Mouse (Mus musculus) heart, embryonic 13.5 days (tissue): Measurements from ENCODE around the gene Fam171b. TPM values are rescaled to one million over a fixed set of nuclear protein-coding genes. Genes with fewer than 3 reads are reported as not detected.

Experiments
- ATAC-seq: fragments of 200-750 bp; cut with Nextera tagmentation; 2 replicates; pipeline ENCODE4 v1.8.0; 2017; ENCODE audit warnings: moderate TSS enrichment; ENCODE audit not compliant: insufficient number of reproducible peaks, low FRiP score, low TSS enrichment; ENCODE audit errors: extremely low read depth
- H3K27ac ChIP-seq: fragments of 300-500 bp; sonication (generic); replicated peaks from 2 replicates; pipeline ENCODE4 v1.5.1; 2015; ENCODE audit warnings: moderate library complexity, mild to moderate bottlenecking, inconsistent platforms
- H3K27me3 ChIP-seq: fragments of 300-500 bp; sonication (generic); replicated peaks from 2 replicates; pipeline ENCODE4 v1.6.1; 2015; ENCODE audit warnings: mild to moderate bottlenecking, inconsistent platforms
- H3K36me3 ChIP-seq: fragments of 300-500 bp; sonication (generic); 2 replicates; pipeline ENCODE4 v1.6.1; 2015; ENCODE audit warnings: mild to moderate bottlenecking, inconsistent platforms
- H3K4me1 ChIP-seq: fragments of 300-500 bp; sonication (generic); 2 replicates; pipeline ENCODE4 v1.6.1; 2015; ENCODE audit warnings: inconsistent platforms
- H3K4me2 ChIP-seq: fragments of 300-500 bp; sonication (generic); 2 replicates; pipeline ENCODE4 v1.6.1; 2015; ENCODE audit warnings: inconsistent platforms, mild to moderate bottlenecking, moderate library complexity
- H3K4me3 ChIP-seq: fragments of 300-500 bp; sonication (generic); 2 replicates; pipeline ENCODE4 v1.5.1; 2015; ENCODE audit warnings: moderate library complexity, mild to moderate bottlenecking, inconsistent platforms
- H3K9ac ChIP-seq: fragments of 300-500 bp; sonication (generic); 2 replicates; pipeline ENCODE4 v1.6.1; 2015; ENCODE audit warnings: inconsistent platforms, mild to moderate bottlenecking, moderate library complexity
- H3K9me3 ChIP-seq: fragments of 300-500 bp; sonication (generic); 2 replicates; pipeline ENCODE4 v1.6.1; 2016; ENCODE audit warnings: inconsistent platforms
- WGBS: fragments of 180-500 bp; shearing (Covaris S2); methylation state at CpG from one replicate; pipeline ENCODE4 v1.1.7; 2015; ENCODE audit warnings: mixed read lengths; 5-methylcytosine and 5-hydroxymethylcytosine counted together
- polyA plus RNA-seq: library from polyadenylated mRNA; unstranded; fragments of >200 nt; fragmentation: Nextera tagmentation; extraction: Ambion mirVana; gene quantifications from 2 replicates; pipeline ENCODE4 v1.2.1, GENCODE M21; 2015

Fam171b gene
- polyA plus RNA-seq, 1 experiment from 2014 or later, result 2.7 TPM

DNA sequence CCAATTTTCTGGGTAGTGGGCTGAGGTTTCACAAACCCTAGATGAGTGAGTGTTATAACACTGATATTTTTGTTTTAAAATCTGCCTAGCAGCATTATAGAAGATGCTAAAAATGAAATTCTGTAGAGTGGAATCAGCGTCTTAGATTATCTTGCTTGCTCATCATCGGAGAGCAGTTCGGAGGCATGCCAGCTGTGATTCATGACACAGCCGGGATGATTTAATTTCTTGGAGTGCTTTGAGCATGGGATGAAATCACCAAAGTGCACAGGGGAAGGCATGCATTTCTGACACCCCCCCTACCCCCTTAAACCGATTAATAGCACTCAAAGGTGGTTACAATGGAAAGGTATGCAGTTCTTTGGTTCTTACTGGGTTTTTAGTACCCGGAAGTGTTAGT is 1.6 kb downstream of the Fam171b start:
- Histone ChIP-seq H3K36me3 (no peaks in the 10 kb centered on the region), H3K4me2 (peak overlapping the region; percentile 90; the same call in 1 of the 2 replicates), H3K9me3 (no peaks in the 10 kb centered on the region), H3K27ac (no peak overlapping the region), H3K4me1 (0 out of 2 replicates have a peak, but pooled peaks cover 3% of the 10 kb centered on the region), H3K4me3 (peak overlapping the region; percentile 0; the same call in 1 of the 2 replicates), H3K9ac (no peak overlapping the region), H3K27me3 (peaks cover 48% of the 10 kb centered on the region)
- ATAC-seq, result no peak
- 60% methylated on average over 6 of the region's 6 CpGs for WGBS

DNA sequence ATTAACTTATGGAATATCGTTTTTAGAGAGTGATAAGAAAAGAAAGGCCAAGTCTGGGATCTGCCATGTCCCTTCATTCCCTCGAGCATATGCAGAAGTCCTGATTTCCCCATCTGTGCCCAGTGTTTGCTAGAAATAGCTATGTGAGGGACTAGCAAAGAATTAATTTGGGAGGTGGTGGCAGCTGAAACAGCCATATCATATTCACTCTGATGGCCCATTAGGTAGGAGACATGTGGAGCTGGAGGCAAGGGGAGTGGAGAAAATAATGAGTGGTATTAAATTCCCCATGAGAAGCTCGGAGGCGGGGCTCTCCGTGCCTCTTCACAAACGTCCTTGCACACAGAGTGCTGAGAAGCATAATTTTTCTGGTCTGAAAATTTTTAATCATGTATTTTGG is 3.7 kb downstream of the Fam171b start:
- ATAC-seq, result no peak
- no peaks in the 10 kb centered on the region for H3K9me3 ChIP-seq

DNA sequence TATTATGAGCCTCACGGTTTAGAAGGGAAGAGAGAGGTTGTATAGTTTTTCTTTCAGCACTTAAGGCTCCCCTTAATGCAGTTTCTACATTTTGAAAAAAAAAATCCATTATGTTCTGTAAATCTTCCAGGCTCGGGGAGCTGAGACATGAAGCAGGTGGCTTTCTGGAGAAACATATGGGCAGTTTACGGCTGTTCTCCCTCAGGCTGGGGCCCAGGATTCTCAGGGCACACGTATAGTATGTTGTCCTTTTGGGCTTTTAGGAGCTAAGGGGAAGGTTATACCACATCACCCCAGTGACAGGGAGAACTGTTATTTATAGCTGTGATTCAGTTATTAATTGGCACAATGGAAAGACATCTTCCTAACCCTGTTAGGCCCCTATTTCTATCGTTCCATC is 12.7 kb downstream of the Fam171b start:
- no peak for ATAC-seq
- no peak overlapping the region for H3K4me3 ChIP-seq
- 66% methylated on average over 5 of the region's 5 CpGs for WGBS

More for the DNA sequence above, 3.7 kb downstream of the Fam171b start:
- 0 out of 2 replicates have a peak, but pooled peaks cover 3% of the 10 kb centered on the region for H3K4me1 ChIP-seq
- 69% methylated on average over 6 of the region's 6 CpGs for WGBS
- peaks cover 35% of the 10 kb centered on the region for H3K27me3 ChIP-seq
- H3K9ac ChIP-seq, result no peak overlapping the region
- no peaks in the 10 kb centered on the region for H3K36me3 ChIP-seq
- no peak overlapping the region for H3K4me3 ChIP-seq
- no peak overlapping the region for H3K4me2 ChIP-seq
- H3K27ac ChIP-seq, result no peak overlapping the region

DNA sequence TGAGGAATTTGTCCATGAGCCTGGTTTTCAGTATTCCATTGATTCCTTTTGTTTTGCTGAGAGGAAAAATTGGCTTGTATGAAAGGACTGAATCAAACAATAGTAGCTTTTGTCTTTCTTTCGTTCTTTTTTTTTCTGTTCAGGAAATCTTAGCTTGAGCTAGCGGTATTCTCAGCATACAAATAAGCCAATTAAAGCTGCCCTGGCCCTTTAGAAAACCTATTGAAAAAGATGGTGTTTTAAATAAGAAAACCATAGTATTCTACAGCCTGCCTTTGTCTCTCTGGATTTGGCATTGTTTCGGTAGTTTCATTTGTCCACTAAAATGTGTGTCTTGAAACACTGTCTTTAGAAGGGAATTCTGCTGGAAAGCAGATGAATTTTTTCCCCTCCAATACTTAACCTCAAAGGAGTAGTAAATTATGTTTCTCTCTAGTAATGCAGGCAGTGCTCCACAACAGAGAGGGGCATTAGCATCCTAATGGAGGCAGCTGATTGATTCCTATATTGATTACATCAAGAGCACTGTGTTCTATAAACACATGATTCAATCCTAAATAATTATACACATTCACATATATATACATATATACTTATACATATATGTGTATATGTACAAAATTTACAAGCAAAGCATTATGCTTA is 16.6 kb downstream of the Fam171b start:
- Histone ChIP-seq H3K9me3 (no peaks in the 10 kb centered on the region), H3K27ac (no peak overlapping the region), H3K9ac (no peak overlapping the region), H3K4me2 (no peak overlapping the region), H3K27me3 (no peaks in the 10 kb centered on the region), H3K4me1 (no peaks in the 10 kb centered on the region), H3K36me3 (no peaks in the 10 kb centered on the region), H3K4me3 (no peak overlapping the region)
- no peak for ATAC-seq
- 72% methylated on average over 3 of the region's 3 CpGs for WGBS

More for the DNA sequence above, 12.7 kb downstream of the Fam171b start:
- Histone ChIP-seq H3K27ac (no peak overlapping the region), H3K4me1 (no peaks in the 10 kb centered on the region), H3K27me3 (no peaks in the 10 kb centered on the region), H3K4me2 (no peak overlapping the region), H3K9me3 (no peaks in the 10 kb centered on the region), H3K36me3 (no peaks in the 10 kb centered on the region), H3K9ac (no peak overlapping the region)

DNA sequence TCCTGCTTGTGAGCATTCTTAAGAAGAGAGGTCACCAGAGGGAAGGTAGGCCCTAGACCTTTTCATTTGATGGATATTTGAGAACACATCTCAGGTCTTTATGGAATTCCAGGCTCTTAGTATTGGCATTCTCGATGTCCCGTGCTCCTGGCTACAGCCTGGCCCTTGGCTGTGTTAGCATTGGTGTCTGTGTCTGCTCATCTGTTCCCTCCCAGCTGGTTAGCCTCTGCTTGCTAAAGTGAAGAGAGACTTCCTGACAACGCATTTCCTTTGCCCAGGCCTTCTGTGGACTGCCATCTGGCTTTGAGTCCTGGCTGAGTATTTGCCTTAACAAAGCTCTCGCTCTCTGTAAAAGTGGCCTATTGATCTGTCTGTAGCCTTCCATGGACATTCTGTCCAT is 20.5 kb downstream of the Fam171b start:
- no peak for ATAC-seq
- Histone ChIP-seq H3K9ac (no peak overlapping the region), H3K4me1 (no peaks in the 10 kb centered on the region), H3K27me3 (no peaks in the 10 kb centered on the region), H3K27ac (no peak overlapping the region), H3K9me3 (no peaks in the 10 kb centered on the region), H3K4me3 (no peak overlapping the region), H3K36me3 (no peaks in the 10 kb centered on the region), H3K4me2 (no peak overlapping the region)
- 72% methylated on average over 4 of the region's 4 CpGs for WGBS

DNA sequence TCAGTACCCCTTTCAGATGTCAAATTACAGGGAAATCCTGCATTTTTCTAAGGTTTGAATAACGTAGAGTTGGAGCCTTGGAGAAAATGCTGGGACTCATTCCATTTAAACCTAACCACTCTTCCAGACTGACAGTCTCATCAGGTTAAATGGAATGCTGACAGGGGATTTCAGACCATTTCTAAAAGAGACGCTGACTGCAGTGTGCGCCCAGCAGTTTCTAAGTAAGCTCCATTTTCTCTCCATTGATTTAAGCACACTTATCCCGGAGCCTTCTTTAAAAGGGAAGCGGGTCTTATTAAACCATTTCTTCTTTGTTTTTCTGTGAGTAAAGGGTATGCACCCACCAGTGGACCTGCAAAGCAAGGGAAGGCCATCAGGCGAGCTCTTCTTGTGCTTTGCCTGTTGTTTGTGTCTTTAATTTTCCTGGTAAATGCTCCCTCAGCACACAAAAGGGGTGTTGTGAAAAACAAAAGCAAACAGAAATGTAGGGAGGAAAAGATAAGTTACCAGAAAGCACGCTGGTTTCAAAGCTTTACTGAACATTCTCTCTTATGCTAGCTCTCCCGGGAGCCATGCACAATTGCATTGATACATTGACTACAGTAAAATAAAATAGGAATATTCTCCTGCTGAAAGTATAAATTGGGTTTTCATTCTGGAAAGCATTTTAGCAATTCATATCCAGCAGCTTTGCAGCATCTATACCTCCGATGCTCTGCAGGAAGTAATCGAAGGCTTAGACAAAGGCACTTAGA is 23.1 kb downstream of the Fam171b start:
- Histone ChIP-seq H3K36me3 (no peaks in the 10 kb centered on the region), H3K27me3 (no peaks in the 10 kb centered on the region), H3K27ac (no peak overlapping the region), H3K9ac (no peak overlapping the region), H3K4me2 (no peak overlapping the region), H3K4me1 (no peaks in the 10 kb centered on the region), H3K4me3 (no peak overlapping the region), H3K9me3 (no peaks in the 10 kb centered on the region)
- no peak for ATAC-seq
- WGBS, result 77% methylated on average over 10 of the region's 10 CpGs

DNA sequence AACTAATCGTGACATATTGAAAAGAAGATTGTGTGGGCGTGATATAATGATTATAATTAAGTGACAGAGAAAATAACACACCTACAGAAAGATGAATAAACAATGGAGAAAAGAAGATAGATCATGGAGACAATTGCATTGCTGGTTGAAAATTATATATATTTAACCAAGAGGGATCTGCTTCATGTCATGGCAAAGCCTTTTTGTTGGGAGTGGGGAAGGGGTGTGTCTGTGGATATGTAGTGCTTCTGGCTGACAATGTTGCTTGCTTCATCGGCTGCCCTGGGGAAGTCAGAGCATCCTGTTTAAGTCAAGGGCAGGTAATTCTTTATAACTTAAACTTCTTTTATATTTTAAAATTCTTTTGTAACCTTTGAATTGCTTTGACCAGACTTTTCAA is 36.1 kb downstream of the Fam171b start:
- WGBS, result 77% methylated on average over 3 of the region's 3 CpGs
- no peaks in the 10 kb centered on the region for H3K36me3 ChIP-seq
- no peak for ATAC-seq
- no peaks in the 10 kb centered on the region for H3K9me3 ChIP-seq
- H3K9ac ChIP-seq, result no peak overlapping the region
- no peak overlapping the region for H3K4me3 ChIP-seq
- H3K27me3 ChIP-seq, result no peaks in the 10 kb centered on the region
- no peaks in the 10 kb centered on the region for H3K4me1 ChIP-seq
- no peak overlapping the region for H3K4me2 ChIP-seq
- no peak overlapping the region for H3K27ac ChIP-seq

DNA sequence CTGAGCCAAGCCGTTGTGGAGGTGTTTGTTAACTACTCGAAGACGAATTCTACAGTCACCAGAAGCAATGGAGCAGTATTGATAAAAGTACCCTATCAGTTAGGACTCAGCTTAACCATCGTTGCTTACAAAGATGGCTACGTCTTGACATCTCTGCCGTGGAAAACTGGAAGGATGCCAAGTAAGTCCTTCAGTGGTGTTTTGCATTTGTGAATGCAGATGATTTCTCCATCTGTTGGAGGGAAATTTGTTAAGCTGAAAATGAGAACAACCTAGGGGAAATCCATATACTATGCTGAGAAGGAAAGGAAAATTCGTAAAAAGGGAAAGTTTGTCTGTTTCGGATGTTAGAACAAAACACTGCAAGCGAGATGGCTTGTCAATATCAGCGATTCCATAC is 41.0 kb downstream of the Fam171b start:
- H3K4me1 ChIP-seq, result no peaks in the 10 kb centered on the region
- no peaks in the 10 kb centered on the region for H3K9me3 ChIP-seq
- H3K4me2 ChIP-seq, result no peak overlapping the region
- no peaks in the 10 kb centered on the region for H3K27me3 ChIP-seq
- H3K9ac ChIP-seq, result no peak overlapping the region
- WGBS, result 69% methylated on average over 10 of the region's 10 CpGs
- H3K36me3 ChIP-seq, result no peaks in the 10 kb centered on the region
- no peak overlapping the region for H3K4me3 ChIP-seq
- no peak for ATAC-seq
- H3K27ac ChIP-seq, result no peak overlapping the region

DNA sequence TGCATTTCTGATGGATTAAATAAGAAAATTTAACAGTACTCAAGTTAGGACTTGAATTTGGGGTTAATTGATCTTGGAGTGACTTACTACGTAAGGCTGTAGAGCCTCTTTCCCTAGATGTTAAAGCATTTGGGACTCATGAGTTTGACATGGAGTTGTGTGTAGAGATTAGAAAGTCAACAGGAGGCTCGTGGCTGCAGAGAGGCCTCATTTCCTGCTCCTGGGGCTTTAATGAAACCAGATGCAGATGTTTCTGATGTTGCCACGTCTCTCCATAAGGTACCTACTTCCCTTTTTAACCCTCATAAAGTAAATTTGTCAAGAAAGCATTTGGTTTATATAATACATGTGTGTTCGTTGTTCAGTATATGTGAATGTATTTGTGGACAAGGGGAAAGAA is 43.8 kb downstream of the Fam171b start:
- no peak overlapping the region for H3K9ac ChIP-seq
- H3K36me3 ChIP-seq, result no peaks in the 10 kb centered on the region
- no peak overlapping the region for H3K27ac ChIP-seq
- 51% methylated on average over 4 of the region's 4 CpGs for WGBS
- no peak for ATAC-seq
- H3K4me2 ChIP-seq, result no peak overlapping the region
- H3K9me3 ChIP-seq, result no peaks in the 10 kb centered on the region
- H3K27me3 ChIP-seq, result no peaks in the 10 kb centered on the region
- H3K4me3 ChIP-seq, result no peak overlapping the region
- 0 out of 2 replicates have a peak, but pooled peaks cover 3% of the 10 kb centered on the region for H3K4me1 ChIP-seq

DNA sequence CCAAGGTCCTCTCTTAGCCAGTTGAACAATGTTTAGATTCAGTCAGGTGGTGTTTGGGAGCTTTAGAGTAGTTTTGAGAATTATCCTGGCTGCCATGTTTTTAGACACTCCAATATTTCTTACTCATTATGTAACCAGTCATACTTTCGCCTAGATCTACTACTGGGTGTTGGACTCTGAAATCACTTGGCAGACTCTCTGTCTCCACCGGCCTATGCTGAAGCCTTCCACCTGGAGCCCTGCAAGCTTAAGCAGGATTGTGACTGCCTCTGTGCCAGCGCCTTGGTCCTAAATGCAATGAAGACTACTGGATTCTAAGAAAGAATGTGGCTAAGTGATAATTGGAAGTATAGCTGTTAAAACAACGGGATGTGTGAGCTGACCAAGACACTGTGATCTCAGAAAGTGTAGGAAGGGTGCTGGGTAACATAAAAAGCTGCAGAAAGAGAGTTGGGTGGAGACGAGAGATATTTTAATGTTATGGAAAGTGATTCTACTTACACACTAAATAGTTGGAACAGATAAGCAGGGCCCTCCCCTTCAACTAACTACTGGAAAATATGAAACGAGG is 71.5 kb downstream of the Fam171b start:
- 0 out of 2 replicates have a peak, but pooled peaks cover 3% of the 10 kb centered on the region for H3K36me3 ChIP-seq
- H3K4me1 ChIP-seq, result no peaks in the 10 kb centered on the region
- WGBS, result 66% methylated on average over 6 of the region's 6 CpGs
- no peak overlapping the region for H3K27ac ChIP-seq
- H3K9me3 ChIP-seq, result no peaks in the 10 kb centered on the region
- no peak overlapping the region for H3K4me3 ChIP-seq
- no peak overlapping the region for H3K4me2 ChIP-seq
- no peaks in the 10 kb centered on the region for H3K27me3 ChIP-seq
- no peak overlapping the region for H3K9ac ChIP-seq
- ATAC-seq, result no peak

DNA sequence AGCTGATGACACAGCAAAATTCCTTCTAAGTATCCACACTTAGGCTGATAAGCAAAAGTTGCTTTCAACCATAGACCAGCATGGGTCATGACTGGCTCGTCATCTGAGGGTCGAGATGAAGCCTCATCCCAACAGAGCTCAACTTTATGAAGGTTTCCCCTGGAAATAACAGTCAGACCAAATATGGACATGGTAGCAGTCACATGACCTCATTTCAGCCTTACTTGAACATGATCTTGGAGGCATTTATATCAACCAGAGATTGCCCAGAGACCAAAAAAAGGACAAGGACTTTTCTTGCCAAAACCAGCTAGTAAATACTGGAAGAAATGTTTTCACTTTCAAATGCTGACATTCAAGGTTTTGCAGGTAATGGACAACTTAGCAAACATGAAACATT is 81.3 kb downstream of the Fam171b start:
- Histone ChIP-seq H3K27me3 (no peaks in the 10 kb centered on the region), H3K4me2 (no peak overlapping the region), H3K9me3 (no peaks in the 10 kb centered on the region), H3K4me1 (no peaks in the 10 kb centered on the region), H3K27ac (no peak overlapping the region), H3K36me3 (no peaks in the 10 kb centered on the region), H3K9ac (no peak overlapping the region), H3K4me3 (no peak overlapping the region)
- ATAC-seq, result no peak
- WGBS, result 78% methylated on average over 2 of the region's 2 CpGs
